Mouse (Mus musculus) liver, adult 2 months (tissue): ENCODE measurements around the gene 1600014C23Rik.

ENCODE experiments used
- CTCF ChIP-seq: fragments of 200-500 bp; IDR thresholded peaks from 2 replicates; pipeline ENCODE4 v1.5.1; 2011; ENCODE audit warnings: low read depth, low read length, control low read depth
- POLR2A ChIP-seq: fragments of 200-500 bp; IDR thresholded peaks from 2 replicates; pipeline ENCODE4 v1.6.1; 2011; ENCODE audit warnings: low read length, control low read depth; ENCODE audit not compliant: insufficient read depth; ENCODE audit errors: extremely low read depth

DNA sequence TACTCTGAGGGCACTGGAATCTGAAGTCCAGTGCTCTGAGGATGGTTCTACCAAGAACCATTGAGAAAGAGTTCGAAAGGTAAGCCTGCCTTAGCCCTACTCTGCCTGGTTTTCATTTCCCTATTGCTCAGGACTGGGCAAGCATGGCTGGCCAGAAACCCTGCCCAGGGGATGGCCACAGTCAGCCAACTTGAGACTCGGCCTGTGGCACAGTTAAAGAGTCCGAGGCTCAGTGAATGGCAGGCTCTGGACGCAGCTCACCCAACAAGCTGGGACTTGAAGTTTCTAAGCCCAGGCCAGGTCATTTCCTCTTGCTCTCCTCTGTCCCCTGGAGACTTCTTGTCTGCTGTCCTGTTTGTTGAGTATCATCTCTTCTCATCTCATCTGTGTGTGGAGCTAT, 2.9 kb downstream of the 1600014C23Rik start:
- TF ChIP-seq CTCF, result no peak
- TF ChIP-seq POLR2A, result no peak
